Mouse (Mus musculus): ENCODE data around the gene Clcf1. TPM values are rescaled to one million over a fixed set of nuclear protein-coding genes. Genes with fewer than 3 reads are reported as not detected.

The Clcf1 gene
- total and polyA plus RNA-seq, 3 experiments: 0.55 to 5.4 (median 1.0) TPM

- Histone ChIP-seq H3K4me3 (no peak overlapping the region), H3K9ac (ENCODE audit: low read depth, low read length) (no peak overlapping the region), H3K79me2 (replicated peaks; ENCODE audit: control insufficient read depth, insufficient read depth, low read length) (no peaks in the 10 kb centered on the region), H3K27ac (no peak overlapping the region), H3K27me3 (ENCODE audit: control insufficient read depth, insufficient read depth, low read length) (no peaks in the 10 kb centered on the region), H3K36me3 (ENCODE audit: control insufficient read depth, insufficient read depth, low read length) (no peaks in the 10 kb centered on the region), H3K4me1 (ENCODE audit: control insufficient read depth, insufficient read depth, low read length) (no peaks in the 10 kb centered on the region)
- WGBS: 85% methylated on average over 14 of the region's 14 CpGs
- intact Hi-C loops (cut with DNase I): no loop called here
- DNase-seq: no peak
- TF ChIP-seq EP300 (IDR thresholded peaks at IDR 0.05; ENCODE audit: insufficient read depth, low read depth, low read length): no peak
- no peak for TF ChIP-seq POLR2A (IDR thresholded peaks at IDR 0.05; ENCODE audit: insufficient read depth, low read depth, low read length)
- TF ChIP-seq CTCF (IDR thresholded peaks at IDR 0.05): no peak
These were observed 49.7 kb downstream of the Clcf1 start for GRCm38 (mm10) chr19:4263702-4264101.

DNA sequence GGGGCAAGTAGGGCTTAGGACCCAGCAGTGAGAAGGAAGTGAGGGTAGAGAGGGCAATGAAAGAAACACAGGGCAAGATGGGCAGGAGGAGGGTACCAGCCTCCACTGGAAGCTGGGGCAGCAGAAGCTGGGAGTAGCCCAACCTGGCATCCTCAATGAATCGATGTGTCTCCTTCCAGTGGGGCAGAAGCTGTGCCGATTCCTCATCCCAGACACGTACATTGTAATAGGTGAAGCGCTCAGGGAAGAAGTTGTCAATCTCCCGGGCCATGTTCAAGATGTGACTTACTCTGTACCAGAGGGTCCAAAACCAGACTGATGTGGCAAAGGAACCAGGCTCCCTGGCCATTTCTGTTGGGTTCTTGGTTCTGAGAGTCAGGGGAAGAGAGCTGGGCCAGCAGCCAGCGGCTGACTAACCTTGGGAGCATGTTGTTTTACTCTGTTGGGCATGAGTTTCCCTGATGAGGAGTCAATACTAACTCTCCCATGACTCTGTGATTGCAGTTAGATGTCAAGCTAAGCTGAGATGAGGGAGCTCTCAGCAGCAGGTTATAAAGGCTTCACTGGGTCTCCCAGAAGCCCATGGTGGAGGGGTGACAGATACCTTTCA lies 50.2 kb downstream of the Clcf1 start:
- WGBS: 90% methylated on average over 6 of the region's 6 CpGs

GRCm38 (mm10) chr19:4265956-4266355 lies 51.9 kb downstream of the Clcf1 start:
- Histone ChIP-seq H3K4me3 (no peak overlapping the region), H3K79me2 (replicated peaks; ENCODE audit: control insufficient read depth, insufficient read depth, low read length) (no peaks in the 10 kb centered on the region), H3K9ac (ENCODE audit: low read depth, low read length) (no peak overlapping the region), H3K27me3 (ENCODE audit: control insufficient read depth, insufficient read depth, low read length) (no peaks in the 10 kb centered on the region), H3K27ac (no peak overlapping the region), H3K4me1 (ENCODE audit: control insufficient read depth, insufficient read depth, low read length) (no peaks in the 10 kb centered on the region; the same call in 1 of the 2 replicates), H3K36me3 (ENCODE audit: control insufficient read depth, insufficient read depth, low read length) (no peaks in the 10 kb centered on the region)
- 68% methylated on average over 4 of the region's 4 CpGs for WGBS
- peak in 1 of 2 experiments; percentile 16 for DNase-seq
- TF ChIP-seq CTCF (IDR thresholded peaks at IDR 0.05): peak; percentile 29
- TF ChIP-seq EP300 (IDR thresholded peaks at IDR 0.05; ENCODE audit: insufficient read depth, low read depth, low read length): no peak
- no peak for TF ChIP-seq POLR2A (IDR thresholded peaks at IDR 0.05; ENCODE audit: insufficient read depth, low read depth, low read length)
- intact Hi-C loops (cut with DNase I): no loop called here

More for the DNA sequence above, 50.2 kb downstream of the Clcf1 start:
- no peak for DNase-seq
- intact Hi-C loops (cut with DNase I): no loop called here
- no peaks in the 10 kb centered on the region for H3K36me3 ChIP-seq (ENCODE audit: control insufficient read depth, insufficient read depth, low read length)
- H3K9ac ChIP-seq (ENCODE audit: low read depth, low read length): no peak overlapping the region
- H3K27ac ChIP-seq: no peak overlapping the region
- no peaks in the 10 kb centered on the region for H3K79me2 ChIP-seq (replicated peaks; ENCODE audit: control insufficient read depth, insufficient read depth, low read length)
- H3K4me1 ChIP-seq (ENCODE audit: control insufficient read depth, insufficient read depth, low read length): no peaks in the 10 kb centered on the region; the same call in 1 of the 2 replicates
- H3K27me3 ChIP-seq (ENCODE audit: control insufficient read depth, insufficient read depth, low read length): no peaks in the 10 kb centered on the region
- H3K4me3 ChIP-seq: no peak overlapping the region
- TF ChIP-seq EP300 (IDR thresholded peaks at IDR 0.05; ENCODE audit: insufficient read depth, low read depth, low read length) (no peak), POLR2A (IDR thresholded peaks at IDR 0.05; ENCODE audit: insufficient read depth, low read depth, low read length) (no peak), CTCF (IDR thresholded peaks at IDR 0.05) (no peak)

DNA sequence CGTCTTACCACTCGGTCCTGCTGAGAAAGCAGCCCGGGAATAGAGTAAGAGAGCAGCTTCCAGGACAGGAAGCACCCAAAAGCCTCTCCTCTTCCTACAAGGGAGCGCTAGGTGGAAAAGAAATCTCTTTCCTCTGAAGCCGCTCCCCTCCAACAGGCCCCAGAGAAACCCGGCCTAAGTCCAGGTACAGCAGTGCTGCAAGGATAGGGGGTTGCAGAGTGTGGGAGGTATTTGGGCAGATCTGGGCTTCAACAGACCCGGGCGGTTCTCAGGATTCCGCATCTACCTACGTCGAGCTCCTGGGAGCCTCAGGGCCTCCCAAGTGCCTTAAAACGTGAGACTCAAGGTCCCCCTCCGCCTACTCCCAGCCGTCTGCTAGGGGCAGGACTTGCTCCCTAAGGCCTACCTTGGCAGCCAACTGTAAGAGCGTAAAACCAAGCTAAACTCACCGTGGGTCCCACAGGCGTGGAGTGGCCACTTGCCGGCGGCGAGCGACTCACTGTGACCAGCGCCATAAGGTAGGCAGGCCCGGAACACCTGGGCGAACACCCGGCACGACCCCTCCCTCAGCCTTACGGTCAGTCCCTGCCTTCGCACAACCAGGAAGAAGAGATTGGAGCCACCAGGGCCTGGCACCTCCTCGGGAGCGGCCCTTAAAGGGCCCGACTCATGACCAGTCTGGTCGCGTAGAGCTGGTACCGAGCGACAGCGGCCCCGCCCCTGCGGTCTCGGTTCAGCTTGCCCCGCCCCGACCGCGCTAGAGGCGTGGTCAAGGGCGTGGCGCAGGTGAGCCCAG lies 54.7 kb downstream of the Clcf1 start, which contains the start of gene Ssh3:
Ssh3 (minus strand) TSS at position 615 of the 796 bp plus-strand sequence.
- Histone ChIP-seq H3K79me2 (replicated peaks; ENCODE audit: control insufficient read depth, insufficient read depth, low read length) (no peaks in the 10 kb centered on the region), H3K9ac (ENCODE audit: low read depth, low read length) (peak within 1 kb of the TSS; percentile 80), H3K27me3 (ENCODE audit: control insufficient read depth, insufficient read depth, low read length) (no peaks in the 10 kb centered on the region), H3K27ac (peak within 1 kb of the TSS; percentile 53), H3K36me3 (ENCODE audit: control insufficient read depth, insufficient read depth, low read length) (no peaks in the 10 kb centered on the region), H3K4me1 (ENCODE audit: control insufficient read depth, insufficient read depth, low read length) (no peaks in the 10 kb centered on the region; the same call in 1 of the 2 replicates), H3K4me3 (peak within 1 kb of the TSS; percentile 61)
- 10% methylated on average over 46 of the region's 46 CpGs for WGBS
- intact Hi-C loops (cut with DNase I): no loop called here
- 0 out of 2 replicates have a peak, but pooled peaks have one; percentile 14 for TF ChIP-seq POLR2A (IDR thresholded peaks at IDR 0.05; ENCODE audit: insufficient read depth, low read depth, low read length)
- TF ChIP-seq EP300 (IDR thresholded peaks at IDR 0.05; ENCODE audit: insufficient read depth, low read depth, low read length): no peak
- no peak for TF ChIP-seq CTCF (IDR thresholded peaks at IDR 0.05)
- peak; percentile 80 to 83 for DNase-seq

- H3K9ac ChIP-seq (ENCODE audit: low read depth, low read length): no peak overlapping the region
- intact Hi-C loops (cut with DNase I): no loop called here
- TF ChIP-seq CTCF (IDR thresholded peaks at IDR 0.05): no peak
- TF ChIP-seq EP300 (IDR thresholded peaks at IDR 0.05; ENCODE audit: insufficient read depth, low read depth, low read length): no peak
- no peak for TF ChIP-seq POLR2A (IDR thresholded peaks at IDR 0.05; ENCODE audit: insufficient read depth, low read depth, low read length)
- no peaks in the 10 kb centered on the region for H3K79me2 ChIP-seq (replicated peaks; ENCODE audit: control insufficient read depth, insufficient read depth, low read length)
- H3K36me3 ChIP-seq (ENCODE audit: control insufficient read depth, insufficient read depth, low read length): no peaks in the 10 kb centered on the region
- 55% methylated on average over 6 of the region's 6 CpGs for WGBS
- H3K4me1 ChIP-seq (ENCODE audit: control insufficient read depth, insufficient read depth, low read length): no peaks in the 10 kb centered on the region; the same call in 1 of the 2 replicates
- H3K27ac ChIP-seq: no peak overlapping the region
- H3K4me3 ChIP-seq: no peak overlapping the region
- peak in 1 of 2 experiments; percentile 13 for DNase-seq
- H3K27me3 ChIP-seq (ENCODE audit: control insufficient read depth, insufficient read depth, low read length): no peaks in the 10 kb centered on the region
These were observed 56.1 kb downstream of the Clcf1 start for GRCm38 (mm10) chr19:4270187-4270586.
